Mouse (Mus musculus): ENCODE measurements around the gene Papolb. TPM values are rescaled to one million over a fixed set of nuclear protein-coding genes. Genes with fewer than 3 reads are reported as not detected.

Gene Papolb
- not detected for polyA plus RNA-seq (2017; shearing (Covaris generic))

GRCm38 (mm10) chr5:142529915-142530314 lies at the start of gene Papolb:
Gene Papolb (minus strand): TSS chr5:142530076.

DNA sequence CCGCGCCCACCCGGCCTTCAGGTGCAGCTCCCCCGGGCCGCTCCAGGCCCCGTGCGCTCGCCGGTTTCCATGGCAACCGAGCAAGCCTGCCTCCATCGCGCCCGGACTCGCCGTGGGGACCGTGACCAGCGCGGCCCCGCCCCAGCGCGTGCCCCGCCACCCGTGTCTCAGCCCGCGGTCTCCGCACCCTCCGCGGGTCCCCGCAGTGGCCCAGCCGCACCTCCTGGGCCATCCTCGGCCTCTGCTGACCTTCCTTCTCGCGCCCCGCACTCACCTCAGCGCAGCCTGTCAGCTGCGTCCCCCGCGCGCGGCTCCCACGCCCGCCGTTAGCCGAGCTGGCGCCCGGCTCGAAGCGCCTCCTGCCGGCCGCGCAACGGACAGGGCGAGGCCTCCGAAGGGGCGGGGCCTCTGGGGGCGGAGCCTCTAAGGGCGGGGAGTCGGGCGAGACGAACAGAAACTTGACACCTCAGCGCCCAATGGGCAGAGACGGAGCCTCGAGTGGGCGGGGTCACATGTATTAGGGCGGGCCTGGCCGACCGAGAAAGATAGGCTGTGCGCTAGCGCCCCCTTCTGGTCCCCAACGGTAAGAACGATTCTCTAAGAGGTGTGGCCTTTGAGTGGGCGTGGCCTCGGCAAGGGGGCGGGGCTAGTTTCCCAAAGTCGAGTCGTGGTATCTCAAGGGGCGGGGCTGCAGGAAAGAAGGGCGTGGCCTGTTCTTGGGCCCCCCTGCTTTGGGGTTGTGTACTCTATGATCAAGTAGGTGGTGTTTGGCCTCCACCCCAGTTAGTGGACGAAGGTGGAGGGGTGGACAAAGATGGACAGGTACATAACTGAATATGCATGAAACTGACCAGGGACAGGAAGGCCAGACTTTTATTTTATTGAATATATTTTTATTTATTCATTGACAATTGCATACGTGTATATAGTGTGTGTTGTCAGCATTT lies 21.1 kb upstream of the Papolb start, which contains the start of gene Radil:
Gene Radil, minus strand, starts transcription at position 393 of the 947 bp plus-strand sequence.

Other genes with a start within 250 kb of the Papolb start
- 1.7 TPM for gene Foxk1, start 128.6 kb downstream of the Papolb start, polyA plus RNA-seq (2017; shearing (Covaris generic))
- gene Ap5z1, start 66.1 kb downstream of the Papolb start, polyA plus RNA-seq (2017; shearing (Covaris generic)) = 47.4 TPM
- not detected for gene Radil, start 21.0 kb upstream of the Papolb start, polyA plus RNA-seq (2017; shearing (Covaris generic))
- not detected for gene Mmd2, start 78.7 kb upstream of the Papolb start, polyA plus RNA-seq (2017; shearing (Covaris generic))
- 17.8 TPM for gene Wipi2, start 97.6 kb upstream of the Papolb start, polyA plus RNA-seq (2017; shearing (Covaris generic))
- 1.2 TPM for gene Slc29a4, start 162.4 kb upstream of the Papolb start, polyA plus RNA-seq (2017; shearing (Covaris generic))

Measured in inflammation-experienced regulatory T-cells, adult 16 weeks (primary cell).